Mouse (Mus musculus): ENCODE measurements at regions not wholly inside any gene's neighbourhood (a gene's known extent, or its start where the extent isn't known, plus 50 kb on each side); places are given as distances from the start of the nearest gene placed in this dataset.

GRCm38 (mm10) chr7:138107471-138108210 is 289.9 kb downstream of the Tcerg1l start:
- H3K27ac ChIP-seq (replicated peaks), result no peak overlapping the region
- H3K9ac ChIP-seq (ENCODE audit: low read length), result no peak overlapping the region
- no peak overlapping the region for H3K4me2 ChIP-seq (replicated peaks; ENCODE audit: low read depth)
- H3K27me3 ChIP-seq (ENCODE audit: control insufficient read depth, insufficient read depth, low read length), result no peaks in the 10 kb centered on the region
- no peaks in the 10 kb centered on the region for H3K36me3 ChIP-seq (ENCODE audit: control insufficient read depth, insufficient read depth, low read length)
- no peak for TF ChIP-seq CTCF (IDR thresholded peaks at IDR 0.05; ENCODE audit: low read depth)
- TF ChIP-seq EP300 (optimal IDR thresholded peaks at IDR 0.05), result no peak
- H3K9me3 ChIP-seq (ENCODE audit: control insufficient read depth, low read length), result no peaks in the 10 kb centered on the region
- no peaks in the 10 kb centered on the region for H3K4me1 ChIP-seq (replicated peaks; ENCODE audit: control insufficient read depth, insufficient read depth)
- ATAC-seq (ENCODE audit: low FRiP score, low TSS enrichment) (no peak), DNase-seq (ENCODE audit: low spot score) (no peak)
- no peak overlapping the region for H3K4me3 ChIP-seq (ENCODE audit: low read depth, low read length)
- 65% methylated on average over 7 of the region's 7 CpGs for WGBS

- Histone ChIP-seq H3K9ac (ENCODE audit: low read length) (no peak overlapping the region), H3K4me3 (ENCODE audit: low read depth, low read length) (no peak overlapping the region), H3K27me3 (ENCODE audit: control insufficient read depth, insufficient read depth, low read length) (no peaks in the 10 kb centered on the region), H3K36me3 (ENCODE audit: control insufficient read depth, insufficient read depth, low read length) (no peaks in the 10 kb centered on the region), H3K27ac (replicated peaks) (no peak overlapping the region), H3K9me3 (ENCODE audit: control insufficient read depth, low read length) (no peaks in the 10 kb centered on the region), H3K4me1 (replicated peaks; ENCODE audit: control insufficient read depth, insufficient read depth) (no peaks in the 10 kb centered on the region), H3K4me2 (replicated peaks; ENCODE audit: low read depth) (no peak overlapping the region)
- WGBS, result 42% methylated on average over 4 of the region's 4 CpGs
- DNase-seq (ENCODE audit: low spot score), result no peak
- TF ChIP-seq CTCF (IDR thresholded peaks at IDR 0.05; ENCODE audit: low read depth) (no peak), EP300 (optimal IDR thresholded peaks at IDR 0.05) (no peak)
- ATAC-seq (ENCODE audit: low FRiP score, low TSS enrichment), result no peak
Measured at GRCm38 (mm10) chr7:138121497-138121896, 276.0 kb downstream of the Tcerg1l start.

- Histone ChIP-seq H3K9me3 (ENCODE audit: control insufficient read depth, low read length) (no peaks in the 10 kb centered on the region), H3K4me1 (replicated peaks; ENCODE audit: control insufficient read depth, insufficient read depth) (no peaks in the 10 kb centered on the region), H3K27me3 (ENCODE audit: control insufficient read depth, insufficient read depth, low read length) (no peaks in the 10 kb centered on the region), H3K36me3 (ENCODE audit: control insufficient read depth, insufficient read depth, low read length) (no peaks in the 10 kb centered on the region), H3K27ac (replicated peaks) (no peak overlapping the region), H3K9ac (ENCODE audit: low read length) (no peak overlapping the region), H3K4me3 (ENCODE audit: low read depth, low read length) (no peak overlapping the region), H3K4me2 (replicated peaks; ENCODE audit: low read depth) (no peak overlapping the region)
- no peak for ATAC-seq (ENCODE audit: low FRiP score, low TSS enrichment)
- no peak for TF ChIP-seq EP300 (optimal IDR thresholded peaks at IDR 0.05)
- TF ChIP-seq CTCF (IDR thresholded peaks at IDR 0.05; ENCODE audit: low read depth), result no peak
- WGBS, result 37% methylated on average over 2 of the region's 2 CpGs
- DNase-seq (ENCODE audit: low spot score), result no peak
Measured at GRCm38 (mm10) chr7:138129701-138130100, 267.8 kb downstream of the Tcerg1l start.

GRCm38 (mm10) chr7:138133427-138133826 is 264.1 kb downstream of the Tcerg1l start:
- Histone ChIP-seq H3K9ac (ENCODE audit: low read length) (no peak overlapping the region), H3K9me3 (ENCODE audit: control insufficient read depth, low read length) (no peaks in the 10 kb centered on the region), H3K27ac (replicated peaks) (no peak overlapping the region), H3K4me2 (replicated peaks; ENCODE audit: low read depth) (no peak overlapping the region), H3K27me3 (ENCODE audit: control insufficient read depth, insufficient read depth, low read length) (no peaks in the 10 kb centered on the region), H3K4me1 (replicated peaks; ENCODE audit: control insufficient read depth, insufficient read depth) (no peaks in the 10 kb centered on the region), H3K36me3 (ENCODE audit: control insufficient read depth, insufficient read depth, low read length) (no peaks in the 10 kb centered on the region), H3K4me3 (ENCODE audit: low read depth, low read length) (no peak overlapping the region)
- DNase-seq (ENCODE audit: low spot score) (no peak), ATAC-seq (ENCODE audit: low FRiP score, low TSS enrichment) (no peak)
- TF ChIP-seq EP300 (optimal IDR thresholded peaks at IDR 0.05) (no peak), CTCF (IDR thresholded peaks at IDR 0.05; ENCODE audit: low read depth) (no peak)
- 89% methylated on average over 6 of the region's 6 CpGs for WGBS

GRCm38 (mm10) chr7:138137934-138138333 is 259.6 kb downstream of the Tcerg1l start:
- H3K4me2 ChIP-seq (replicated peaks; ENCODE audit: low read depth), result no peak overlapping the region
- no peaks in the 10 kb centered on the region for H3K27me3 ChIP-seq (ENCODE audit: control insufficient read depth, insufficient read depth, low read length)
- H3K4me1 ChIP-seq (replicated peaks; ENCODE audit: control insufficient read depth, insufficient read depth), result no peaks in the 10 kb centered on the region
- TF ChIP-seq CTCF (IDR thresholded peaks at IDR 0.05; ENCODE audit: low read depth), result no peak
- TF ChIP-seq EP300 (optimal IDR thresholded peaks at IDR 0.05), result no peak
- H3K9me3 ChIP-seq (ENCODE audit: control insufficient read depth, low read length), result no peaks in the 10 kb centered on the region
- WGBS, result 41% methylated on average over 1 of the region's 1 CpGs
- no peak overlapping the region for H3K9ac ChIP-seq (ENCODE audit: low read length)
- DNase-seq (ENCODE audit: low spot score), result no peak
- H3K27ac ChIP-seq (replicated peaks), result no peak overlapping the region
- no peak overlapping the region for H3K4me3 ChIP-seq (ENCODE audit: low read depth, low read length)
- ATAC-seq (ENCODE audit: low FRiP score, low TSS enrichment), result no peak
- no peaks in the 10 kb centered on the region for H3K36me3 ChIP-seq (ENCODE audit: control insufficient read depth, insufficient read depth, low read length)

- Histone ChIP-seq H3K4me1 (replicated peaks; ENCODE audit: control insufficient read depth, insufficient read depth) (no peaks in the 10 kb centered on the region), H3K4me2 (replicated peaks; ENCODE audit: low read depth) (no peak overlapping the region), H3K9me3 (ENCODE audit: control insufficient read depth, low read length) (no peaks in the 10 kb centered on the region), H3K4me3 (ENCODE audit: low read depth, low read length) (no peak overlapping the region), H3K9ac (ENCODE audit: low read length) (no peak overlapping the region), H3K27ac (replicated peaks) (no peak overlapping the region), H3K36me3 (ENCODE audit: control insufficient read depth, insufficient read depth, low read length) (no peaks in the 10 kb centered on the region), H3K27me3 (ENCODE audit: control insufficient read depth, insufficient read depth, low read length) (no peaks in the 10 kb centered on the region)
- WGBS, result 86% methylated on average over 5 of the region's 5 CpGs
- no peak for ATAC-seq (ENCODE audit: low FRiP score, low TSS enrichment)
- no peak for DNase-seq (ENCODE audit: low spot score)
- TF ChIP-seq CTCF (IDR thresholded peaks at IDR 0.05; ENCODE audit: low read depth) (no peak), EP300 (optimal IDR thresholded peaks at IDR 0.05) (no peak)
Measured at GRCm38 (mm10) chr7:138139766-138140165, 257.8 kb downstream of the Tcerg1l start.

Data from stomach, postnatal 0 days (tissue).